Mouse (Mus musculus): Measurements from ENCODE around the gene Eif2ak2.

DNA sequence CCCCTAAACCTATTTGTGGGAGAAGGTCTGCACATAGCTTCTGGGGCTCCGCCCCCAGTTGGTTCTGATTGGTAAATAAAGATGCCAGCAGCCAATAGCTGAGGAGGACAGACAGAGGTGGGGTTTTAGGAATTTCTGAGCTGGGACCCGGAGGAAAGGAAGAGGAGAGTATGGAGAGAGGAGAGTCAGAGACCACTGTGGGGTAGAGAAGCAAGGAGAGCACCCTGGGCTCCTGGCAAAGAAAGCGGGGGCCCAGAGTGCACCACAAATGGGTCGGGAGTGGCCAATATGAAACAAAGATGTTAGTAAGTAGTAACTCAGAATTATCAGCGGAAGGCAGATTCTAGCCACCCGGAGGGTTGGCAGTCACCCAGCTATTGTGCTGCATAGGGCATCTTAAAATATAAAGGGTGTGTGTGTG is 30.5 kb upstream of the Eif2ak2 start:
- TF ChIP-seq GATA1 (IDR thresholded peaks at IDR 0.05; ENCODE audit: borderline replicate concordance, low read length) (no peak), FLI1 (IDR thresholded peaks at IDR 0.05; ENCODE audit: low read length) (no peak)

Measured in megakaryocyte, embryonic 14.5 days (primary cell).